Mouse (Mus musculus) frontal cortex, postnatal 25 days (tissue): Measurements from ENCODE around the gene Gfi1b.

Experiments used
- DNase-seq, 2 experiments: peaks; one replicate each; pipeline ENCODE4 v3.0.0; 2022; ENCODE audit warnings: low spot score in 2 of 2

The Gfi1b gene

GRCm38 (mm10) chr2:28598692-28599568 is 22.9 kb downstream of the Gfi1b start:
- DNase-seq: no peak

- no peak for DNase-seq
These were observed 23.8 kb downstream of the Gfi1b start for GRCm38 (mm10) chr2:28597733-28598547.

GRCm38 (mm10) chr2:28596998-28597397 is 24.8 kb downstream of the Gfi1b start:
- DNase-seq: no peak

DNA sequence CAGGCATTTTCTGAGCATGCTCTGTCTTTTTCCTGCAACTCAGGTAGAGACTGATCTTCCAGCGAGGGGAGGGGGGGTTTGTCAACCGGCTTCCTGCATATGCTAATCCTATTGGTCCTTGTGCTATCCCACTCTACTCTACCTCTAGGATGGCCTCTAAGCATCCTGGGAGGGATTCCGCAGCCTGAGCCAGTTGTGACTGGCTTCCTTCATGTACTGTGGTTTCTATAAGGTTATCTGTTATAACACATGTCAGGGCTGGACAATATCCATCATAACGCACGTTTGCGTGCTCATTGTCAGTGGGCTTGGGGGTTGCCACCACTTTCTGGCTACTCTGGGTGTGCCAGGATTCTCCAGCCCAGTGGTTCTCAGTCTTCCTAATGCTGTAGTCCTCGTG is 25.8 kb downstream of the Gfi1b start:
- no peak for DNase-seq

DNA sequence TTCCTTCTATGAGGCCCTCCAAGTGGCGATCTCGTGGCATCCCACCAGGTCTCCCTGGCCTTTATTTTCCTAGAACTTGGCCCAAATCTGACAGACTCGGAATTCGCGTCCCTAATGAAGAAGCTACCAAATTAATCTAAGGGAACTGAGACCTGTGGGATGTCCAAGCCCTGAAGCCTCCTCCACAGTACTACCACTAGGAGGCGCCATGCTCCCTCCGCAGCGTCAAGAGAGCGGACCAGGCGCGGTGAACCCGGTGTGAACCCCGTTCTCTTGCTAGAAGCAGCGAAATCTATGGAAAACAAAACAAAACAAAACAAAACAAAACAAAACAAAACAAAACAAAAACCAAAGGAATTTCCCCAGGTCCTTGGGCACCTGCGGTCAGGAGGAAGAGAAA is 29.0 kb downstream of the Gfi1b start:
- DNase-seq: no peak

DNA sequence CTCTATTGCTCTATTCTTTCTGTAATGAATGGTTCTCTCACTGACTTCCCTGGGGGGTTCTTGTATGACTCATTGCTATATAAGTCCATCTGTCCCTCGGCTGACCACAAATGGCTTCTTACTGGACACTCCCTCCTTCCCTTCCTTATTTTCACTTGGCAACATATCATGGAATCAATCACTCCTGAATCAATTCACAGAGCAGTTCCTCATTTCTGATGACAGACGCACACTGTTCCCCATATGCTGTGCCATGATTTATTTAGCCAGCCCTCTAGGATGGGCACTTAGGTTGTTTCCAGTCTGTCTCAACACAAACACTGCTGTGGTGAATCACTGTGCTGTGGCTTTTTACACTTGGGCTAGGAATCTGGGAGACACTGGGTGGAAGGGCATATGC is 30.3 kb downstream of the Gfi1b start:
- no peak for DNase-seq

DNA sequence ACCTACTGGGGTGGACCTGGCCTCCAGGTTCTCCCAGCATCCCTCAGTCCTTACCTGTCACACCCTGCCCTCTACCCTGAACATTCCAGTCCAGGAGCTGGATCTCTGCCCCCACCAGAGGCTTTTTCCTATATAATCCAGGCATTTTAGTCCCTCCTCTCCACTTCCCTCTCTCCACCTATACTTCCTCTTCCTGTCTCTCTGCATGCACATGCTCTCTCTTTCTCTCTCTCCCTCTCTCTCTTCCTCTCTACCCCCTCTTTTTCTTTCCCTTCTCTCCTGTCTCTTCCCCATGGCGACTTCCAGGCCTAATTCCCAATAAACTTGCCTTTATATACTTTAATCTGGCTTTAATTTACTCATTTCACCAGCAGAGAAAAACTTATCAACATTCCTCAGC is 33.2 kb downstream of the Gfi1b start:
- no peak for DNase-seq

- DNase-seq: no peak
These were observed 36.1 kb downstream of the Gfi1b start for GRCm38 (mm10) chr2:28585730-28586129.

DNA sequence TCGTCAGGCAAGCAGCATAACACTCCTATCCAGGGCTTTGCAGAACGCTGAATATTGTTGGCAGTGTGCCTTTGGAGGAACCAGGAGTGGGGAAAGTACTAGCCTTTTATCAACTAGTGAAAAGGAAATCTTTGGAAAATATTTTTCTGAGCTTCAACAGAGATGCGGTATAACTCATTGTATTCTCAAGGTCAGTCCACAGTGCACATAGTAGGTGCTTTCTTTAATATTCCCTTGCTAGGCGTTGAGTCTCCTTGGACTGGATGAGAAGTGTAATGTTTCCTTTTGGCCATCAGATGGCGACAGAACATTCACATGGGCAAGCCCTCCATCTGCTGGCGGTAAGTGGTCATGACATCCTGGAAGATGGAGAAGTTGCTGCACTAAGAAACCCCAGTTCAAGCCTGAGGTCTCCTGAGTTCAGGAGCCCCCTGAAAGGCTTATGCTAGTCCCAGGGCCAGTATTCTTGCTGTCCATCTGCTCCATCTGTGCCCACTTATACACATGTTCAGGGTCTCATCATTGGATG is 36.7 kb downstream of the Gfi1b start:
- peak; percentile 59 to 64 for DNase-seq

DNA sequence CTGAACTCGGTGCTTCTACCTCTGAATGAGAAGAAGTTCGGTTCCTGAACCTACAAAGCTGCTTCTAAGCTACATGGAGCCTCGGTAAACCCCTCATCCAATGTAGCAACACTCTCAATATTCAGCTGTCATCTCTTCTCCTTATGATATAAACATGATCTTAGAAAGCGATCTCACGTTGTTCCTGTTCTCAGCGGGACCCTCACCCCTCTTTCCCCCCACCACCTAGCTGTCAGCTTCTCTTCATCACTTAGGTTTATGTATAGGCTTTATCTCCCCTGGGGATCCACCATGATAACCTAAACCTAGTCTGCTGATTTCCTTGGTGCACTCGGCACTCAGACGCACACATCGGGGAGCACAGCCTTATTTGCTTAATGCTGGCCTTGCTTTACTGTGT is 38.1 kb downstream of the Gfi1b start, which contains the start of gene Gtf3c5:
Gene Gtf3c5 (minus strand): TSS at position 101 of the 400 bp plus-strand sequence.
- no peak for DNase-seq

- DNase-seq: peak; percentile 84 to 88
These were observed 39.0 kb downstream of the Gfi1b start for GRCm38 (mm10) chr2:28582647-28583353.

GRCm38 (mm10) chr2:28578003-28578402 is 43.8 kb downstream of the Gfi1b start:
- no peak for DNase-seq

GRCm38 (mm10) chr2:28576815-28577214 is 45.0 kb downstream of the Gfi1b start:
- DNase-seq: no peak

DNA sequence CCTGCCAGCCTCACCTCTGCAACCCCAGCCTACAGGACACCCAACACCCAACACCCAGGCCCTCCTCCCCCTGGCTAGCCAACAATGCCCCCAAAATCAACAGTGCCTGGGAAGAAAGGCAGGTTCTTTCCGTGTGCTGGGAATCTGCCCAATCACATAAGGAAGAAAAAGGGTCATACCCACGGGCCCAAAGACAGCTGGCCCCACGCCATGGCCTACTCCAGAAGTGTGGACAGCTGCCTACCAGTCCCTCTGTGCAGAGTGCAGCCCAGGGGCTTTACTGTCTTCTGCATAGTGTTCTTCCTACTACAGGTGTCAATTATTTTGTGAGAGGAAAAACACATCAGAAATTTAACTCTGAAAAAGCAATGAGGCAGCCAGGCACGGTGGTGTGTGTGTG is 46.4 kb downstream of the Gfi1b start:
- no peak for DNase-seq

DNA sequence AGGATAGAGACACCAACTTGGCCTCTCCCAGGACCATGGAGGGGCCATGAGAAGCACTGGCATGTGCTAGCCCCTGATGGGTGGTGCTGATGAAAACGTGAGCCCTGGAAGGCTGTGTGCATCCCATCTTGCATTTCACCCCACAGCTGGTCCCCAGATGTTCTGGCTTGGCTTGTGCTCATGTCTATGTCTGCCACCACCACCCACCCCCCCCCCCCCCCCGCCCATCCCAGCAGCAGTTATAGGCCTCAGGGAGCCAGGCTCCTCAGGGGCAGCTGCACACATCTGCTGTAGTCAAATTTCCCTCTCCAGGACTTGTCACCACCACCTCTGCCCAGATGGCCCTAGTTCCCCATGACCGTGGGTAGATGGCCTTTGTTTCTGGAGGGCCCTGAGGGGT is 51.9 kb downstream of the Gfi1b start:
- no peak for DNase-seq

GRCm38 (mm10) chr2:28566545-28566944 is 55.2 kb downstream of the Gfi1b start:
- DNase-seq: no peak

DNA sequence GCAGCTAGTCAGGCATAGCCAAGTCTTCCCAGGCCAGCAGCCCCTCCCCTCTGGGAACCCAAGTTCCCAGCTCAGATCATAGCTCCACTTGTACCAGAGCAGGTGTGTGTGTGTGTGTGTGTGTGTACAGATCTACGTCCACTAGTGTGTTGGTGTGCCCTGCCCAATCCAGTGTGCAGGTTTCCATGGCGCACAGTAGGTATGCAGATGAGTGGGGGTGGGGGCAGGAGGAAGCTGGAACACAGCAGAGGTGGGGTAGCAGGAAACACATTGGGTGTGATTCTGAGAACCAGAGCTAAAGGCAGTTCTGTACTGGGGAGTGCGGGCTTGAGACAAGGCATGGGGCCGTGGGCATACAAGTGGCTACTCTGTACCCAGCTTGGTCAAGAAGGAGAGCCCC is 57.4 kb downstream of the Gfi1b start:
- DNase-seq: no peak

- DNase-seq: no peak
These were observed 58.0 kb downstream of the Gfi1b start for GRCm38 (mm10) chr2:28563830-28564229.

DNA sequence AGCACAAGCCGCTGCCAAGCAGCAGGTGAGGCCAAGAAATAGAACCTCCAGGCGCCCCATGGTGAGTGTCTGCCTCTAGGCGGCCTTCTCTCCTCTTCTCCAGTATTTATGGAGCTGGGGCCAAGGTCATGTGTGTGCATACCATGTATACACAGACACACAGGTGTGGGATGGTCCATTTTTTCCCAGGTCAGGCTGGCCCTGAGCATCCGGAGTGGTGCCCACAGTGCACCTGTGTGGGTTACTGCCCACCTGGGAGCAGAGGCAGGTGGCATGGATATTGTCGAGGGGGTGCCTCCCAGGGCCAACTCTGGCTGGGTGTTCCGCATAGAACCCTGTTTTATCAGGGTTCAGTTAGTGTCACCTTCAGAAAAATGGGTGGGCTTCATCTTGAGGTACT is 58.5 kb downstream of the Gfi1b start, which contains the start of gene Cel:
Gene Cel (minus strand): TSS at position 101 of the 400 bp plus-strand sequence.
- no peak for DNase-seq
